Mouse (Mus musculus) midbrain, embryonic 14.5 days (tissue): ENCODE results near the gene Sec14l4. TPM values are rescaled to one million over a fixed set of nuclear protein-coding genes. Genes with fewer than 3 reads are reported as not detected.

Experiments used
- ATAC-seq: fragments of 200-750 bp; cut with Nextera tagmentation; 2 replicates; pipeline ENCODE4 v1.8.0; 2017; ENCODE audit warnings: moderate number of reproducible peaks, moderate library complexity; ENCODE audit not compliant: low FRiP score, low TSS enrichment
- DNase-seq: peaks from one replicate; pipeline ENCODE4 v3.0.0-alpha.2; 2015
- H3K27ac ChIP-seq: fragments of 300-500 bp; sonication (generic); replicated peaks from 2 replicates; pipeline ENCODE4 v1.5.1; 2014; ENCODE audit warnings: mild to moderate bottlenecking, low read depth, low read length, moderate library complexity
- H3K27me3 ChIP-seq: fragments of 300-500 bp; sonication (generic); 2 replicates; pipeline ENCODE4 v1.6.1; 2014; ENCODE audit warnings: low read length, control low read depth, mixed read lengths; ENCODE audit not compliant: control insufficient read depth, insufficient read depth
- H3K36me3 ChIP-seq: fragments of 300-500 bp; sonication (generic); 2 replicates; pipeline ENCODE4 v1.6.1; 2014; ENCODE audit warnings: low read length, control low read depth; ENCODE audit not compliant: control insufficient read depth, insufficient read depth
- H3K4me1 ChIP-seq: fragments of 300-500 bp; sonication (generic); 2 replicates; pipeline ENCODE4 v1.6.1; 2014; ENCODE audit warnings: mild to moderate bottlenecking, antibody characterized with exemption, low read length, control low read depth; ENCODE audit not compliant: control insufficient read depth, insufficient read depth
- H3K4me2 ChIP-seq: fragments of 300-500 bp; sonication (generic); 2 replicates; pipeline ENCODE4 v1.6.1; 2014; ENCODE audit warnings: mild to moderate bottlenecking, low read length, moderate library complexity
- H3K4me3 ChIP-seq: fragments of 300-500 bp; sonication (generic); replicated peaks from 2 replicates; pipeline ENCODE4 v1.5.1; 2014; ENCODE audit warnings: low read depth, low read length
- H3K9ac ChIP-seq: fragments of 300-500 bp; sonication (generic); replicated peaks from 2 replicates; pipeline ENCODE4 v1.6.1; 2014; ENCODE audit warnings: mild to moderate bottlenecking, low read length, moderate library complexity
- H3K9me3 ChIP-seq: fragments of 300-500 bp; sonication (generic); 2 replicates; pipeline ENCODE4 v1.6.1; 2016; ENCODE audit warnings: low read length, control low read depth, mixed read lengths; ENCODE audit not compliant: control insufficient read depth
- WGBS: fragments of 180-500 bp; shearing (Covaris S2); extraction: QIAGEN DNeasy Blood & Tissue Kit; methylation state at CpG from one replicate; pipeline ENCODE4 v1.1.7; 2014; 5-methylcytosine and 5-hydroxymethylcytosine counted together
- polyA plus RNA-seq: library from polyadenylated mRNA; unstranded; fragments of >200 nt; fragmentation: Nextera tagmentation; extraction: Ambion mirVana; gene quantifications from 2 replicates; pipeline ENCODE4 v1.2.1, GENCODE M21; 2014

The Sec14l4 gene
- polyA plus RNA-seq, 1 experiment from 2014 or later, result not detected

DNA sequence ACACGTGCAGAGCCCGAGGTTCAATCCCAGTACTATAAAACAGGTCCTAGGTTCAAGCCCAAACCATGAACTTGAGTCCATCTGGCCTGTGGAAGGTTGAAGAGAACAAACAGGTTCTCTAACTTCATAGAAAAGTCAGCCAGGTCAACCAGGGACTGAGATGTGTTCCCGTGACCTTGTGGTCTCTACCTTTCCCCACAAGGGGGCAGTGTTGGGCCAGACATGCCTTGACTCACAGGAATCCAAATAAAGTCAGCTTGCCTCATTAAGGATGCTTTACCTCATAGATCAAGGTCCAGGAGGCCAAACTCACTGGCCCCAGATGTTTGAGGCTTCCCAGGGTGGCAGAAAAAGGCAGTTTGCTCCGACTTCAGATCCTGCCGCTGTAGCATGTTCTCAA, 22.3 kb downstream of the Sec14l4 start:
- Histone ChIP-seq H3K4me3 (no peak overlapping the region), H3K36me3 (no peaks in the 10 kb centered on the region), H3K4me1 (no peaks in the 10 kb centered on the region), H3K27me3 (no peaks in the 10 kb centered on the region), H3K9me3 (no peaks in the 10 kb centered on the region), H3K4me2 (no peak overlapping the region), H3K9ac (no peak overlapping the region), H3K27ac (no peak overlapping the region)
- ATAC-seq, result no peak
- 21% methylated on average over 5 of the region's 5 CpGs for WGBS
- peak; percentile 86 for DNase-seq

DNA sequence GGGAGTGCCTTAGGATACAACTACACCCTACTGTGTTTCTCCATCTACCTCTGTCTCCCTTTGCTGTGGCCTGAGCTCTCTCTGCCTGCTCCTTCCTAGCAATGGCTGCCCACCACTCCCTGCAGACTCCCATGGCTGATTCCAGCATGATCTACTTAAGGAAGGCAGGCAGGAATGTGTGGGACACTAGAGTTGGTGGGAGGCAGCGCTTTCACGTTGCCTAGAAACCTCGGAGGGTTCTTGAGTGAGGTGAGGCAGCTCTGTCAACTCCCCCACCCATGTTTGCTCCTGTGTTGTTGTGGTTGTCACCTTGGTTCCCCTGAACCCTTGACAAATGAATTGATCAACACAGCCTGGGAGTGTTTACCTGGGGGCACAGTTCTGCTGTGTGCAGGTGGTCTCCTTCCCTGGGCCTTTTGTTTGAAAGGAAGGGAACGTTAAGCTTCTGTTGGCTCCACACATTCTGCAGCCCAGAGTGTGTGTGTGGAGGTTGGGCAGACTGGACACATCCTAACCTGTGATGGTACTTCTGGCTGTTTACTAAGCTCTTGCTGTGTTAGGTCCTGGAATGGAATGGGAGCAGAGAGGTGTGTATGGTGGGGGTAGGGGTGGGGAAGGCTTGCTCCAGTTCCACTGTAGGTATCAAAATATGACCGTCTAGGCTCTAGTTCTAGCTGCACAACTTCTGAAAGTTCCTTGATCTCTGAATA, 29.8 kb downstream of the Sec14l4 start:
- no peak for ATAC-seq
- WGBS, result 75% methylated on average over 5 of the region's 5 CpGs
- no peaks in the 10 kb centered on the region for H3K27me3 ChIP-seq
- no peaks in the 10 kb centered on the region for H3K4me1 ChIP-seq
- no peaks in the 10 kb centered on the region for H3K36me3 ChIP-seq
- H3K9me3 ChIP-seq, result no peaks in the 10 kb centered on the region
- H3K27ac ChIP-seq, result no peak overlapping the region
- no peak overlapping the region for H3K4me2 ChIP-seq
- no peak overlapping the region for H3K4me3 ChIP-seq
- DNase-seq, result no peak
- no peak overlapping the region for H3K9ac ChIP-seq

DNA sequence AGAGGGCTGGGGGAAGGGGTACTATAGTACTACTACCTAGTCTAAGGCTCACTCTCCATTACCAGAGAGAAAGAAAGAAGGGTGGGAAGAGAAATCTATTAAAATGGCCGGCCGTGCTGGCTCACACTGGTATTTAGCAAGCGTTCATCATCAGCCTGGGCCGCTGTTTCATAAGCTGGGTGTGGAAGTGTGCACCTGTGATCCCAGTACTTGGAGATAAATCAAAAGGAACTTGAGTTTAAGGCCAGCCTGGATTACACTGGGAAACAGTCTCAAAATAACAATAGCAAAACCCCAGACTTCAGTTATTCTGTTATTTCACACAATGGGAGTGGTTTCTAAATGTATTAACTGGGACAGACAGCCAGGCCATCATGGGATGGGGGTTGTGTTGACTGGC, 31.3 kb downstream of the Sec14l4 start:
- no peaks in the 10 kb centered on the region for H3K27me3 ChIP-seq
- no peaks in the 10 kb centered on the region for H3K4me1 ChIP-seq
- ATAC-seq (no peak), DNase-seq (no peak)
- no peak overlapping the region for H3K4me3 ChIP-seq
- no peaks in the 10 kb centered on the region for H3K9me3 ChIP-seq
- 94% methylated on average over 4 of the region's 4 CpGs for WGBS
- H3K36me3 ChIP-seq, result no peaks in the 10 kb centered on the region
- no peak overlapping the region for H3K27ac ChIP-seq
- no peak overlapping the region for H3K9ac ChIP-seq
- no peak overlapping the region for H3K4me2 ChIP-seq

GRCm38 (mm10) chr11:4062981-4063380, 31.7 kb downstream of the Sec14l4 start:
- no peak overlapping the region for H3K27ac ChIP-seq
- no peaks in the 10 kb centered on the region for H3K9me3 ChIP-seq
- DNase-seq, result no peak
- H3K4me1 ChIP-seq, result no peaks in the 10 kb centered on the region
- no peak overlapping the region for H3K9ac ChIP-seq
- H3K4me3 ChIP-seq, result no peak overlapping the region
- ATAC-seq, result no peak
- no peaks in the 10 kb centered on the region for H3K36me3 ChIP-seq
- H3K27me3 ChIP-seq, result no peaks in the 10 kb centered on the region
- H3K4me2 ChIP-seq, result no peak overlapping the region
- WGBS, result 43% methylated on average over 6 of the region's 6 CpGs

- Histone ChIP-seq H3K36me3 (no peaks in the 10 kb centered on the region), H3K9ac (no peak within 1 kb of the TSS), H3K27me3 (no peaks in the 10 kb centered on the region), H3K9me3 (no peaks in the 10 kb centered on the region), H3K4me2 (no peak within 1 kb of the TSS), H3K27ac (no peak within 1 kb of the TSS), H3K4me3 (no peak within 1 kb of the TSS), H3K4me1 (no peaks in the 10 kb centered on the region)
- DNase-seq, result no peak
- ATAC-seq, result no peak
- WGBS, result 73% methylated on average over 5 of the region's 5 CpGs
Measured at GRCm38 (mm10) chr11:4064627-4065122, 33.4 kb downstream of the Sec14l4 start, which contains the start of gene Sec14l3. Sec14l3 (plus strand) TSS chr11:4064841.

DNA sequence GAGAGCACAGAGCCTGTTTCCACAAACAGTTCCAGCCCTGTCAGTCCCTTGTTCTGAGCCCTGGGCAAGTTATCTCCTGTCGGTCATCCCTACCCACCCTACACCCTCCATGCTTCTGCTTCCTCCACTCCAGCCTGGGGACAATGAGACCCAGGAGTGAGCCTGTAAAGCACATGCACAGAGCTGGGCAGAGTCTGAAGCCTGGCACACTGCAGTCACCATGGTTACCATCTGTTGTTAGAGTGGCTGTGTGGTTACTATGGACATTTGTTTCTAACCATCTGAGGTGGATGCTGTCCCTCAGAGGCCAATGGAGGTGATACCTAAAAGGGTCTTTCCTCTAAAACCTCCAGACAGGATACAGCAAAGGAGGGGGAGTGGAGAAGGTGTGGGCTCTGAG, 38.4 kb downstream of the Sec14l4 start:
- Histone ChIP-seq H3K4me1 (no peaks in the 10 kb centered on the region), H3K27ac (no peak overlapping the region), H3K4me3 (no peak overlapping the region), H3K4me2 (no peak overlapping the region), H3K9ac (no peak overlapping the region), H3K9me3 (no peaks in the 10 kb centered on the region), H3K36me3 (no peaks in the 10 kb centered on the region), H3K27me3 (no peaks in the 10 kb centered on the region)
- DNase-seq (peak; percentile 28), ATAC-seq (no peak)
- 77% methylated on average over 1 of the region's 1 CpGs for WGBS

DNA sequence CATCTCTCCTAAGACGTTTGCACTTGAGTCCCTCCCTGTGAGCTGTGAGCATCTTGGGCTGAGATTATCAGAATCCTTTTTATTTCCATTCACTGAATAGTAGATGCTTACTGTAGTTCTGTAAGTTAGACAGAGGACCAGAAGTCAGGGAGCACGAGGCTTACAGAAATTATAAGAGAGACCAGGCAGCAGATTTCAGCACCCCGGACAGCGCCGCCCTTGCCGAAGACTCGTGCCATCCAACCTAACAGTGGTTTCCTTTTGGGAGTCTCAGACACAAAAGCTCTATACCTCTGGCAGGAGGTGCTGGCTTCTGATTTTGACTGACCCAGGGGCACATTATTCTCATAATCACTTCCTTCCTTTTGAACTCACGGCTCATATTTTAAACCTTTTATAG, 45.4 kb downstream of the Sec14l4 start:
- Histone ChIP-seq H3K4me3 (no peak overlapping the region), H3K27ac (no peak overlapping the region), H3K4me2 (no peak overlapping the region), H3K36me3 (no peaks in the 10 kb centered on the region), H3K9ac (no peak overlapping the region), H3K9me3 (no peaks in the 10 kb centered on the region), H3K27me3 (no peaks in the 10 kb centered on the region), H3K4me1 (no peaks in the 10 kb centered on the region)
- DNase-seq (peak; percentile 41), ATAC-seq (no peak)
- 17% methylated on average over 8 of the region's 8 CpGs for WGBS

DNA sequence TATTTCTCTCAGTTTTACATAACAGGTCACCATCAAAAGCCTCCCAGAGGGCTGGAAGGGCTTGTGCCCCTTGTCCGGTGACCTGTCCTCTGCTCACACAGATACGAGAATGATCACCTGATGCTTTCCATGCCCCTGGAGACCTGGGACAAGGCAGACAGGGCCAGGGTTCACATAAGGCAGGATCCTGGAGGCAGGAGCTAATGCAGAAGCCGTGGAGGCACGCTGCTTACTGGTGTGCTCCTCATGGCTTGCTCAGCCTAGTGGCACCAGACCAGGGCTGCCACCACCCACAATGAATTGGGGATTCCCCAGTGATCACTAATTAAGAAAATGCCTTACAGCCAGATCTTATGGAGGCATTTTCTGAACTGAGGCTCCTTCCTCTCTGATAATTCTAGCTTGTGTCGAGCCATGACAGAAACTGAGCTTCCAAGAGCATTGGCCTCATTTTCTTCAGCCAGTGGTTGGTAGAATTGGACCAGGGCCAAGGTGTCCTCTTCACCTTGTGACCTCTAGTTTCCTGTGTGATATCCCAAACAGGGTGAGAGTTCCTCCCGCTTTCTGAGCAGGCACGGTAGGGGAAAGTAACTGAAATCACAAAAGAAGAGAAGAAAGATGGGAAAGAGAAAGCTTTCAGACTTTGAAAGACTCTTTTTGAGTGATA, 47.1 kb downstream of the Sec14l4 start:
- no peak overlapping the region for H3K27ac ChIP-seq
- WGBS, result 84% methylated on average over 7 of the region's 7 CpGs
- no peaks in the 10 kb centered on the region for H3K4me1 ChIP-seq
- no peak overlapping the region for H3K4me3 ChIP-seq
- no peak overlapping the region for H3K4me2 ChIP-seq
- H3K9me3 ChIP-seq, result no peaks in the 10 kb centered on the region
- no peaks in the 10 kb centered on the region for H3K36me3 ChIP-seq
- no peak for ATAC-seq
- no peaks in the 10 kb centered on the region for H3K27me3 ChIP-seq
- no peak for DNase-seq
- H3K9ac ChIP-seq, result no peak overlapping the region

GRCm38 (mm10) chr11:4080219-4080618, 49.0 kb downstream of the Sec14l4 start:
- 15% methylated on average over 4 of the region's 4 CpGs for WGBS
- peak; percentile 79 for DNase-seq
- H3K27me3 ChIP-seq, result no peaks in the 10 kb centered on the region

More at GRCm38 (mm10) chr11:4080219-4080618, 49.0 kb downstream of the Sec14l4 start:
- ATAC-seq, result no peak
- H3K4me3 ChIP-seq, result no peak overlapping the region
- no peaks in the 10 kb centered on the region for H3K36me3 ChIP-seq
- H3K4me2 ChIP-seq, result no peak overlapping the region
- H3K9me3 ChIP-seq, result no peaks in the 10 kb centered on the region
- H3K27ac ChIP-seq, result no peak overlapping the region
- H3K9ac ChIP-seq, result no peak overlapping the region
- no peaks in the 10 kb centered on the region for H3K4me1 ChIP-seq
